Mouse (Mus musculus): ENCODE measurements around the gene Amz2. TPM values are rescaled to one million over a fixed set of nuclear protein-coding genes. Genes with fewer than 3 reads are reported as not detected.
"Not testable (repeated sequence)": the region's sequence is repeated elsewhere in the genome, so short reads cannot be mapped to it uniquely, and the experiment has no call there.

The Amz2 gene
- polyA plus RNA-seq, 1 experiment, result 32.5 TPM

GRCm38 (mm10) chr11:109487111-109487510 lies 61.4 kb downstream of the Amz2 start:
- no peak overlapping the region for H3K4me3 ChIP-seq (ENCODE audit: insufficient read depth, low read length)
- H3K4me1 ChIP-seq (ENCODE audit: control insufficient read depth, insufficient read depth, low read length), result peaks cover 33% of the 10 kb centered on the region
- TF ChIP-seq POLR2A (IDR thresholded peaks at IDR 0.05; ENCODE audit: borderline replicate concordance, low read depth, low read length) (no peak), CTCF (IDR thresholded peaks at IDR 0.05; ENCODE audit: low read depth, low read length) (no peak)
- no peak overlapping the region for H3K27ac ChIP-seq (ENCODE audit: insufficient read depth, low read depth, low read length)

DNA sequence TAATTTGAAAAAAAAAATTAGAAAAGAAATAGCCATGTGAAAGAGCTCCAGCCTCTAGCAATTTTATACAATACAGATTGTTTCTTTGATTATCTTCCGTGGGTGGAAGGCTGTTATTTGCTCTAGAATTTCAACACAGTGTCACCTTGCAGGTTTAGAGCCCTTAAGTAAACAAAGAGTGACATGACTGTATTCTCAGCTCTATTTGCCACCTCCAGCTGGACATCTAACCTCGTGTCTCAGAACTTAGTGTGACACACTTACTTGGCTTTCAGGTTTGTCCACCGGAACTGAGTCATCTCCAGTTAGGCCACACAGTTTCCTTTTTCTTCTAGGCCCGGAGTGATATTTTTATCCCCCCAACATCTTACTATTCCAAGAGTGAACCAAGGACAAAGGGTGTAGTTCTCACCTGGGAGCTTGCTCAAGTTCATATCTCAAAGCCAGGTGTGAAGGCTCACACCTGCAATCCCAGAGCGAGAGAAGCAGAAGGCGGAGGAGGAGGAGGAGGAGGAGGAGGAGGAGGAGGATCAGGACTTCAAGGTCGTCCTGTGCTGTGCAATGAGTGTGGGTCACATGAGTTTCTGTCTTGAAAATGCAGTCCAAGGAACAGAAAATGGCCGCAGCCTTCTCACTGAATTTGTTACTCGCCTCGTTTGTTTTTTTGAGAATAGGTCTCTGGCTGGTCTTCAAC lies 62.4 kb downstream of the Amz2 start:
- Histone ChIP-seq H3K4me1 (ENCODE audit: control insufficient read depth, insufficient read depth, low read length) (peaks cover 33% of the 10 kb centered on the region), H3K27ac (ENCODE audit: insufficient read depth, low read depth, low read length) (no peak overlapping the region; the same call in 1 of the 2 replicates), H3K4me3 (ENCODE audit: insufficient read depth, low read length) (no peak overlapping the region)
- TF ChIP-seq POLR2A (IDR thresholded peaks at IDR 0.05; ENCODE audit: borderline replicate concordance, low read depth, low read length) (no peak), CTCF (IDR thresholded peaks at IDR 0.05; ENCODE audit: low read depth, low read length) (no peak)

GRCm38 (mm10) chr11:109489763-109490162 lies 64.0 kb downstream of the Amz2 start:
- no peak for TF ChIP-seq CTCF (IDR thresholded peaks at IDR 0.05; ENCODE audit: low read depth, low read length)
- no peak for TF ChIP-seq POLR2A (IDR thresholded peaks at IDR 0.05; ENCODE audit: borderline replicate concordance, low read depth, low read length)
- H3K4me3 ChIP-seq (ENCODE audit: insufficient read depth, low read length), result no peak overlapping the region
- H3K27ac ChIP-seq (ENCODE audit: insufficient read depth, low read depth, low read length), result no peak overlapping the region
- peaks cover 33% of the 10 kb centered on the region for H3K4me1 ChIP-seq (ENCODE audit: control insufficient read depth, insufficient read depth, low read length)

DNA sequence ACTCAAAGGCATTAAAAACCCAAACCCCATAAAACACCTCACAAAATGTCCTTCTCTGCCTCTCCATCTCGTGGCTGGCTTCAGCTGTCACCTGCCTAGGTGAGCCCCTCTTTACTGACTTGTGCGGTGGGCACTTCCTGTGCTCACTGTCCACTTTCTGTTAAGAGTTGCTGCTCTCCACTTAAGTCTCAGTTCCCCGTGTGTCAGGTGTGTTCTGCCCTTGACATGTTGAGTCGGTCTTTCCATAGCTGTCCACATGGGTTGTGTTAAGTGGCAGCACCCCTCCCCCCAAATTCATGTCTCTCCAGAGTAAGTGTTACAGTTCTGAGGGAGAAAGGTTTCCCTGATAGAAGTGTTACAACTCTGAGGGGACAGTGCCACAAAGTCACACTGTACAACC lies 66.1 kb downstream of the Amz2 start:
- Histone ChIP-seq H3K4me1 (ENCODE audit: control insufficient read depth, insufficient read depth, low read length) (peaks cover 42% of the 10 kb centered on the region), H3K27ac (ENCODE audit: insufficient read depth, low read depth, low read length) (no peak overlapping the region), H3K4me3 (ENCODE audit: insufficient read depth, low read length) (no peak overlapping the region)
- TF ChIP-seq POLR2A (IDR thresholded peaks at IDR 0.05; ENCODE audit: borderline replicate concordance, low read depth, low read length) (no peak), CTCF (IDR thresholded peaks at IDR 0.05; ENCODE audit: low read depth, low read length) (no peak)

DNA sequence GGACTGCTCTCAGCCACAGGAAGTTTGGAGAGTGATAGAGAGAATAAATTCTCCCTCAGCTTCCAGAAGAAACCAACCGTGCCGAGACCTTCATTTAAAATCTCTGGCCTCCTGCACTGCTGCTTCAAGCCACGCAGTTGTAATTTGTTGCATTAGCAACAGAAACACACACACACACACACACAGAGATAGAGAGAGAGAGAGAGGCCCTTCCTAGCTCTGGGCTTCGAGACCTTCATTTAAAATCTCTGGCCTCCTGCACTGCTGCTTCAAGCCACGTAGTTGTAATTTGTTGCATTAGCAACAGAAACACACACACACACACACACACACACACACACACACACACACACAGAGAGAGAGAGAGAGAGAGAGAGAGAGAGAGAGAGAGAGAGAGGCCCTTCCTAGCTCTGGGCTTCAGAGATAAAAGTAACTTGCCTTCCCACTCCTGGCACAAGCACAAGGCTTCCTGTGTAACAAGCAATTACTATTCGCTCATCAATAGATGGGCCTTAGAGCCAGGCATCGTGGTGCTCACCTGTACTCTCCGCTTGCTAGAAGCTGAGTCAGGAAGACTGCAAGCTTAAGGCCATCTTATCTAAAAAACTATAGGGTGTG lies 67.2 kb downstream of the Amz2 start:
- peaks cover 43% of the 10 kb centered on the region for H3K4me1 ChIP-seq (ENCODE audit: control insufficient read depth, insufficient read depth, low read length)
- H3K4me3 ChIP-seq (ENCODE audit: insufficient read depth, low read length); H3K27ac ChIP-seq (ENCODE audit: insufficient read depth, low read depth, low read length): not testable (repeated sequence)

- Histone ChIP-seq H3K27ac (ENCODE audit: insufficient read depth, low read depth, low read length) (peak overlapping the region; percentile 3; the same call in 1 of the 2 replicates), H3K4me3 (ENCODE audit: insufficient read depth, low read length) (no peak overlapping the region), H3K4me1 (ENCODE audit: control insufficient read depth, insufficient read depth, low read length) (peaks cover 39% of the 10 kb centered on the region)
- no peak for TF ChIP-seq POLR2A (IDR thresholded peaks at IDR 0.05; ENCODE audit: borderline replicate concordance, low read depth, low read length)
- TF ChIP-seq CTCF (IDR thresholded peaks at IDR 0.05; ENCODE audit: low read depth, low read length), result no peak
These were observed 69.4 kb downstream of the Amz2 start for GRCm38 (mm10) chr11:109494890-109495770.

- no peak overlapping the region for H3K4me3 ChIP-seq (ENCODE audit: insufficient read depth, low read length)
- peaks cover 39% of the 10 kb centered on the region for H3K4me1 ChIP-seq (ENCODE audit: control insufficient read depth, insufficient read depth, low read length)
- peak overlapping the region; percentile 46 for H3K27ac ChIP-seq (ENCODE audit: insufficient read depth, low read depth, low read length)
- no peak for TF ChIP-seq POLR2A (IDR thresholded peaks at IDR 0.05; ENCODE audit: borderline replicate concordance, low read depth, low read length)
- TF ChIP-seq CTCF (IDR thresholded peaks at IDR 0.05; ENCODE audit: low read depth, low read length), result no peak
These were observed 70.2 kb downstream of the Amz2 start for GRCm38 (mm10) chr11:109495771-109496474.

DNA sequence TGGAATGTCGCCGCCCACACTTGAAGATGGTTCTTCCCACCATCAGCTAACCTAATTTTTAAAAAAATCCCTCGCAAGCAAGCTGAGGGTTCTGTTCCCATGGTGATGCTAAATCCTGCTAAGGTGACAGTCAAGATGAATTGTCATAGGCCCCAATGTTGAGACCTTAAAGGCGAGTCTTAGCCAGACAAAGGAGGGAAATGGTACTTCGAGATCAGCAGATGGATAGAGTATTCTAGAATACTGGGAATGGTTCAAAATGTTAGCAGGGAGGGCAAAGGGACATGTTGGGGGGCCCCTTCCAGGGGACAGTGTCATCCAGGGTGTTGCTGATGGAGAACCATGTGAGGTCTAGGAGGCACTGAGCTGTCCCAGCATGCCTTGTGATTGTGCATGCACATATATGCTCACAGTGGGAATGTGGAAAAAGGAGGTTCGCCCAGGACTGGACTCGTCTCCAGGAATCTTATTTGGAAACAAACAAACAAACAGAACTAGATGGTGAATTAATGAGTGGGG lies 70.8 kb downstream of the Amz2 start:
- H3K4me3 ChIP-seq (ENCODE audit: insufficient read depth, low read length), result no peak overlapping the region
- H3K27ac ChIP-seq (ENCODE audit: insufficient read depth, low read depth, low read length), result peak overlapping the region; percentile 46
- H3K4me1 ChIP-seq (ENCODE audit: control insufficient read depth, insufficient read depth, low read length), result peaks cover 39% of the 10 kb centered on the region
- TF ChIP-seq CTCF (IDR thresholded peaks at IDR 0.05; ENCODE audit: low read depth, low read length), result no peak
- no peak for TF ChIP-seq POLR2A (IDR thresholded peaks at IDR 0.05; ENCODE audit: borderline replicate concordance, low read depth, low read length)

DNA sequence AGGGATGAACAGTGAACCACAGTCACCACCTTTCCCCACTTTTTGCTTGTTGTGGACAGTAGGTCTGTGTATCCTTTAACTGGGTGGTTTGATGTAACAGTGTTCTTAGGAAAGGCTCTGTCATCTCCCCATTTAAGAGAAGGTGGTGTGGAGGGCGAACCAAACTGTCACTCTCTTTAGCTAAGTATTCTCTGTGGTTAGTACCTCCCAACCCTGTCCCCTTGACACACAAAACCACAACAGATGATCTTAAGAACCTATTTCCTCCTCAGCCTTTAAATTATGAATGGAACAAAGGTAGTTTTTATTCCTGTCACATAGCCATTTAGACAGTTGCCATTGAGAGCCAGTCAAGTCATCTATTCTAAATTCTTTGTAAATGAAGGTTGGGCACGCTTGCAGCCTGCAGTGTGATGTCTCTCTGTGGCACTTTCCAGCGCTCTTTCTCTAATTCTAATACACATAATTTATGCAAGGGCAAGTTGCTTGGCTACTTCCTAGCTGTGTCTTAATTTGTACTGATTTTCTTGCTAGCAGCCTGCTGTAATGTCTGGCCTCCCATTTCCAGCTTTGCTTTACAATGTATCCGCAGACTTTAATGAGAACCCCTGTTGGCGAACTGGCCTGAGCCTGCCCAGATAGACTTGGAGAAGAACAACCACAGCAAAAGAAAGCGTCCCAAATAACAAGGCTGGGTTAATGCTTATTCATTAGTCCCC lies 71.4 kb downstream of the Amz2 start:
- H3K27ac ChIP-seq (ENCODE audit: insufficient read depth, low read depth, low read length), result no peak overlapping the region
- peaks cover 40% of the 10 kb centered on the region for H3K4me1 ChIP-seq (ENCODE audit: control insufficient read depth, insufficient read depth, low read length)
- no peak for TF ChIP-seq CTCF (IDR thresholded peaks at IDR 0.05; ENCODE audit: low read depth, low read length)
- TF ChIP-seq POLR2A (IDR thresholded peaks at IDR 0.05; ENCODE audit: borderline replicate concordance, low read depth, low read length), result no peak
- H3K4me3 ChIP-seq (ENCODE audit: insufficient read depth, low read length), result no peak overlapping the region

Measured in bone marrow macrophage, adult 2 months (primary cell).